Mouse (Mus musculus) cerebellum, adult 18-20 months (tissue): ENCODE results near the gene Tas2r116.

Experiments used
- DNase-seq, 2 experiments: peaks; one replicate each; pipeline ENCODE4 v3.0.0; 2021

Tas2r116 gene

DNA sequence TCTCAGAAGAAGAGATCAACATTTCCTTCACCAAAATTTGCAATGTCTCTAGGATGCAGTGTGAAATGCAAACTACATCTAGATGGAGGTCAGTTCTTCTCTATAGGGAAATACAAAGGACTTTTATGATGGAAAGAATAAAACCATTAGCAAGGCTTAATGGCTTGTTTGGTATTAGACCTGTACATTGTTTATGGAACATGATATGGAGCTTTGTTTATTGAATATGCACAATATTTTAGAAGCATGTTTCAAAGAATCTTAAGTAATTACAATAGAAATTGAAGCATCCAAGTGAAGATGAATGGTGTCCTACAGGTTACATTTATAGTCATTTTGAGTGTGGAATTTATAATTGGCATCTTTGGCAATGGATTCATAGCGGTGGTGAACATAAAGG lies at the start of gene Tas2r116:
Tas2r116 (plus strand) TSS at position 301 of the 400 bp plus-strand sequence.
- DNase-seq = no peak

DNA sequence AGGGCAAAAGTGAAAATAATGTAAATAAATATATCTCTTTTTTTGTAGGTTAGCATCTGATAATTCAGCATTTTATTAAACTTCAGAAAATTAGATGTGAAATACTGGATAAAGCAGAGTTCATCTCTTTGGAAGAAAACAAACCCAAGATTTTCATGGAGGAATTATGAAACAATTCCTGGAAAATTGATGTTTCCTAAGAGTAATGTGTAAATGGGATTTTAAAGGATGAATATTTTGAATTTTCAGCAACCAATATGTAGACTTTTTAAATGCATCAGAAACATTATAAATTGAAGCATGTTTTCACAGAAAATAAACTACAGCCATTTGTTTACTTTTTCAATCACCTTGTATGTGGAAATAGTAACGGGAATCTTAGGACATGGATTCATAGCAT lies 8.4 kb upstream of the Tas2r116 start, which contains the start of gene Tas2r123:
Tas2r123 (plus strand) TSS at position 301 of the 400 bp plus-strand sequence.
- DNase-seq = no peak

DNA sequence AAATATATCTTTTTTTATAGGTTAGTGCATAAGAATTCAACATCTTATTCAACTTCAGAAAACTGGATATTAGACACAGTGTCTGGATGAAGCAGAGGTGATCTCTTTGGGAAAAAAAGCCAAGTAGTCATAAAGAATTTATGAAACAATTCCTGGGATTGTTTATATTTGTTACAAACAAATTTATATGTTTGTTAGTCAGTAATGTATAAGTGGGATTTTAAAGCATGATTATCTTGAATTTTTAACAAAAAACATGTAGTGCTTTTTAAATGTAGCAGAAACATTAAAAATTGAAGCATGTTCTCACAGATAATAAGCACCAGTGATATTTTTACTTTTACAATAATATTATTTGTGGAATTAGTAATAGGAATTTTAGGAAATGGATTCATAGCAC lies 12.5 kb downstream of the Tas2r116 start, which contains the start of gene Tas2r110:
Tas2r110 (plus strand) TSS at position 301 of the 400 bp plus-strand sequence.
- DNase-seq = no peak

DNA sequence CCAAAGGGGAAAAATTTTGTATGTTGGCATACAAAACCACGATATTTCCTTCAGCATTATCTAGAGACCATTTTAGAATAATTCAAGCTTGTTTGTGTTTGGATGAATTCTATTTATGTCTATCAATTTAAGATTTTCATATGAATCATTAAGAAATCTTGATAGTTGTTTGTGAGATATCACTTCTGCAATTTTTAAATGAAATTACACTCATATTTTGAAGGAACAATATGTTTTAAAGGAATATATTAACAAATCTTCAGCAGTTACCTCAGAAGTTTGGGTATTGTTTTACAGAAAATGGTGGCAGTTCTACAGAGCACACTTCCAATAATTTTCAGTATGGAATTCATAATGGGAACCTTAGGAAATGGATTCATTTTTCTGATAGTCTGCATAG lies 37.5 kb downstream of the Tas2r116 start, which contains the start of gene Tas2r113:
Tas2r113 (plus strand) TSS at position 301 of the 400 bp plus-strand sequence.
- DNase-seq = no peak
